Comparison of ENCODE assay signal across 11 mouse cellular contexts in genomic region chr19:26769609-26770500, GRCm38 (mm10).
DNase-seq lines count a peak whose midpoint lies in the region; ATAC-seq lines count a peak whose summit lies in the region.
"Had no signal": no experiment of that assay in that cellular context is flagged by ENCODE, and none has a peak within 500 bp of the region (broad histone marks: within the 10 kb centered on the region; RNA-seq: fewer than 3 reads in every experiment).

No protein-coding gene starts in this region.

- peaks cover 31% of the 10 kb centered on the region for H3K36me3 ChIP-seq in hindbrain, embryonic 10.5 days
- peaks cover 26% of the 10 kb centered on the region for H3K36me3 ChIP-seq in midbrain, embryonic 13.5 days

- no peaks in the 10 kb centered on the region for H3K27me3 ChIP-seq in hindbrain, embryonic 10.5 days (ENCODE audit: insufficient read depth, poor library complexity, severe bottlenecking)
- no peaks in the 10 kb centered on the region for H3K27me3 ChIP-seq in midbrain, embryonic 13.5 days
- H3K27me3 ChIP-seq: heart, embryonic 13.5 days had no signal

- peak overlapping the region; percentile 29 for H3K4me3 ChIP-seq in hindbrain, embryonic 10.5 days
- peak overlapping the region; percentile 22 for H3K4me3 ChIP-seq in midbrain, embryonic 13.5 days (replicated peaks)
- H3K4me3 ChIP-seq: heart, embryonic 13.5 days had no signal

- H3K27ac ChIP-seq in hindbrain, embryonic 10.5 days, result peak overlapping the region; percentile 87
- peak overlapping the region; percentile 99 for H3K27ac ChIP-seq in midbrain, embryonic 13.5 days
- H3K27ac ChIP-seq: heart, embryonic 13.5 days had no signal

- WGBS in hindbrain, embryonic 10.5 days, result 33% methylated on average over 16 of the region's 16 CpGs
- 5% methylated on average over 16 of the region's 16 CpGs for WGBS in midbrain, embryonic 13.5 days

- H3K4me2 ChIP-seq in midbrain, embryonic 13.5 days (replicated peaks), result peak overlapping the region; percentile 56
- H3K4me2 ChIP-seq: heart, embryonic 13.5 days had no signal

- DNase-seq in heart, adult 11 months, result peak; percentile 52
- DNase-seq in heart, postnatal 25 days (ENCODE audit: low spot score), result no peak
- peak; percentile 74 for DNase-seq in embryo, embryonic 10.5 days (ENCODE audit: low spot score)
- peak; percentile 52 for DNase-seq in hindbrain, embryonic 10.5 days (ENCODE audit: low spot score)
- DNase-seq in liver, result no peak
- DNase-seq in kidney, postnatal 4 days, result no peak
- no peak for DNase-seq in thymus, postnatal 10 days (ENCODE audit: low spot score in 2 of 2)
- DNase-seq: cerebellum, postnatal 14 days; spleen, adult 18-20 months had no signal

- H3K9ac ChIP-seq in midbrain, embryonic 13.5 days (replicated peaks), result peak overlapping the region; percentile 55
- H3K9ac ChIP-seq: heart, embryonic 13.5 days had no signal

- H3K9me3 ChIP-seq in hindbrain, embryonic 10.5 days, result no peaks in the 10 kb centered on the region
- H3K9me3 ChIP-seq in midbrain, embryonic 13.5 days, result no peaks in the 10 kb centered on the region
- H3K9me3 ChIP-seq: heart, embryonic 13.5 days had no signal

- intact Hi-C loops in heart, postnatal 25 days (cut with DNase I), result no loop called here

- peaks cover 27% of the 10 kb centered on the region for H3K4me1 ChIP-seq in hindbrain, embryonic 10.5 days (replicated peaks)
- H3K4me1 ChIP-seq in midbrain, embryonic 13.5 days (replicated peaks), result peaks cover 44% of the 10 kb centered on the region

- peak; percentile 90 for ATAC-seq in midbrain, embryonic 13.5 days

Comparison
In these comparisons a context has a peak if more than half of its experiments do, and no peak if none do; other contexts are left out.
1. DNase-seq: peak in heart, adult 11 months (single experiment), embryo, embryonic 10.5 days (single experiment) and hindbrain, embryonic 10.5 days (single experiment); none in heart, postnatal 25 days (single experiment), liver (single experiment), kidney, postnatal 4 days (0 of 2) and thymus, postnatal 10 days (0 of 2).